Mouse (Mus musculus) layer of hippocampus, adult 2 months (tissue): ENCODE results near the gene Olfr1436. TPM values are rescaled to one million over a fixed set of nuclear protein-coding genes. Genes with fewer than 3 reads are reported as not detected.
"Not testable (repeated sequence)": the region's sequence is repeated elsewhere in the genome, so short reads cannot be mapped to it uniquely, and the experiment has no call there.

ENCODE experiments used
- DNase-seq, 2 experiments: peaks; one replicate each; pipeline ENCODE4 v3.0.0; 2022; ENCODE audit warnings: low spot score in 2 of 2
- H3K27ac ChIP-seq: fragments of 200-600 bp; 2 replicates; pipeline ENCODE4 v1.8.1; 2022
- H3K4me3 ChIP-seq: fragments of 200-600 bp; 2 replicates; pipeline ENCODE4 v1.8.1; 2022; ENCODE audit warnings: mild to moderate bottlenecking
- CTCF ChIP-seq: fragments of 200-600 bp; conservative IDR thresholded peaks from 2 replicates; pipeline ENCODE4 v1.8.1; 2022; ENCODE audit warnings: antibody characterized with exemption, mild to moderate bottlenecking, moderate library complexity
- long read RNA-seq, 2 experiments: library from polyadenylated mRNA; stranded (forward); transcript quantifications; one replicate each; pipeline ENCODE4 v2.0.0; 2021; ENCODE audit warnings: borderline mapping rate in 2 of 2
- total RNA-seq, 2 experiments: library from RNA; stranded (reverse); gene quantifications; 2 replicates each; pipeline ENCODE4 v1.2.3; 2021

Gene Olfr1436
- not detected for total RNA-seq
- long read RNA-seq, experiment 1, result 0 reads
- long read RNA-seq, experiment 2, result 0 reads

- H3K27ac ChIP-seq, DNase-seq, H3K4me3 ChIP-seq: not testable (repeated sequence)
Measured at GRCm38 (mm10) chr19:12299030-12299429, at the start of gene Olfr1436. TSS of gene Olfr1436 (minus strand) at chr19:12299130.

DNA sequence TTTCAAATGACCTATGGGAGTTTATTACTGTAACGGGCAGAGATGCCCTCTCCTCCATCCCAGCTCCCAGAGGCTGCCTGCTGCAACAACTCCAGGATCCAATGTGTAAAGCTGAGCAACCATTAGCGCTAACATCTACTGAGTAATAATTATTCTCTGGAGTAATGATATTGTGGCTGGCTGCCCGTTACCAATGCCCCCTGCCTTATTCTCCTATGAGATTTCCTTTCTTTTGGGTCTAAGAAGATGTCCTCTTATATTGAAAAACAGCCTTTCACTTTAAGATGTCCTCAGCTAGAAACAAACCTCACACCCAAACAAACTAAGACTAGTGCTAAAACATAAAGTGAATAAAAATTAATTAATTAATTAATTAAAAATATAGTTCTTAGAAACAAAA, 36.9 kb upstream of the Olfr1436 start, which contains the start of gene Olfr1438-ps1:
TSS of gene Olfr1438-ps1 (minus strand) at position 101 of the 400 bp plus-strand sequence.
- TF ChIP-seq CTCF, result no peak
- Histone ChIP-seq H3K27ac (no peak within 1 kb of the TSS), H3K4me3 (no peak within 1 kb of the TSS)
- no peak for DNase-seq

- DNase-seq, result no peak
- no peak for TF ChIP-seq CTCF
- H3K27ac ChIP-seq, result no peak within 1 kb of the TSS
- H3K4me3 ChIP-seq, result no peak within 1 kb of the TSS
Measured at GRCm38 (mm10) chr19:12325001-12325400, 26.1 kb upstream of the Olfr1436 start, which contains the start of gene Olfr1437. TSS of gene Olfr1437 (minus strand) at chr19:12325101.

DNA sequence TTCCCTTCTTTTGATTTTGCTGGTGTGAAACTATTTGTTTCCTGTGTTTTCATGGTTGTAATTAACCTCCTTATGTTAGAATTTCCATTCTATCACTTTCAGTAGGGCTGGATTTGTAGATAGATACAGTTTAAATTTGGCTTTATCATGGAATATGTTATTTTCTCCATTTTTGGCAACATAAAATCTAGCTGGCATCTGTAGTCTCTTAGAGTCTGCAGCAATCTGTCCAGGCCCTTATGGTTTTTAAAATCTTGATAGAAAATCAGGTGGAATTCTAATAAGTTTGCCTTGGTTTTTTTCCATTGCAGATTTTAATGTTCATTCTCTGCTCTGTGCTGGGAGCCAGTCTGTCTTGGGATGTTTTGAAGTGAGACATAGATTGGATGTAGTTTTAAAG, 6.0 kb downstream of the Olfr1436 start:
- H3K4me3 ChIP-seq, result no peak overlapping the region
- DNase-seq, result peak; percentile 17 to 60
- peak overlapping the region; percentile 39; the same call in 1 of the 2 replicates for H3K27ac ChIP-seq
- no peak for TF ChIP-seq CTCF

DNA sequence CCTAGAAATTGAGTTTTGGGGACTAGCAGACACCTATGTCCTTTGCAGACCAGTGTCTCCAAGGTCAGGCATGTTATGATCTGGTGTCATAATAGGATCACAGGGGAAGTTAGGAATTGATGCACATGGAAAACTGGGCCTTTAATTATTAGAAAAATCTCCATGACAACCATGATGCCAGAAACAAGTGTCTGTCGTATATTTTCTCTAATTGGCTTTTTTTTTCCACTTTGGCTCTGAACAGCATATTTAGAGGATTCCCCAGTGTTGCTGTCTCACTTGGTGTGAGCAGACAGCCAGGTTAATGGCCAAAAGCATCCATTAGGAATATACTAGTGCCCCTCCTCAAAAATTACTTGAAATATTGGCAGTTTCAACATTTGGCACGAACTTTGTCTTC, 19.4 kb downstream of the Olfr1436 start, which contains the start of gene Olfr1434:
TSS of gene Olfr1434 (plus strand) at position 301 of the 400 bp plus-strand sequence.
- Histone ChIP-seq H3K27ac (no peak within 1 kb of the TSS), H3K4me3 (no peak within 1 kb of the TSS)
- no peak for TF ChIP-seq CTCF
- DNase-seq, result no peak

DNA sequence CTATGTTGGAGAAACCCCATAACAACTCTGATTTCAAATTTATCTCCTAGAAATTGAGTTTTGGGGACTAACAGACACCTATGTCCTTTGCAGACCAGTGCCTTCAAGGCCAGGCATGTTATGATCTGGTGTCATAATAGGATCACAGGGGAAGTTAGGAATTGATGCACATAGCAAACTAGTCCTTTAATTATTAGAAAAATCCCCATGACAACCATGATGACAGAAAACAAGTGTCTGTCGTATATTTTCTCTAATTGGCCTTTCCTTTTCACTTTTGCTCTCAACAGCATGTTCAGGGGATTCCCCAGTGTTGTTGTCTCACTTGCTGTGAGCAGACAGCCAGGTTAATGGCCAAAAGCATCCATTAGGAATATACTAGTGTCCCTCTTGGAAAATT, 38.2 kb downstream of the Olfr1436 start, which contains the start of gene Olfr235:
TSS of gene Olfr235 (plus strand) at position 301 of the 400 bp plus-strand sequence.
- no peak for DNase-seq
- no peak for TF ChIP-seq CTCF

More for the DNA sequence above, 38.2 kb downstream of the Olfr1436 start, which contains the start of gene Olfr235:
- H3K27ac ChIP-seq, result no peak within 1 kb of the TSS
- no peak within 1 kb of the TSS for H3K4me3 ChIP-seq

Other genes with a start within 250 kb of the Olfr1436 start
- not detected for gene Olfr1424, start 236.4 kb downstream of the Olfr1436 start, total RNA-seq
- not detected for gene Olfr1425, start 221.4 kb downstream of the Olfr1436 start, total RNA-seq
- gene Olfr1426, start 207.1 kb downstream of the Olfr1436 start, total RNA-seq, result not detected
- gene Olfr1427, start 195.8 kb downstream of the Olfr1436 start, total RNA-seq, result not detected
- gene Olfr1428, start 183.2 kb downstream of the Olfr1436 start, total RNA-seq, result not detected
- gene Olfr76, start 175.9 kb downstream of the Olfr1436 start, total RNA-seq, result not detected
- gene Olfr1555-ps1, start 129.0 kb downstream of the Olfr1436 start, total RNA-seq, result not detected
- not detected for gene Olfr1431, start 98.5 kb downstream of the Olfr1436 start, total RNA-seq
- not detected for gene Olfr1432, start 66.5 kb downstream of the Olfr1436 start, total RNA-seq
- gene Olfr262, start 57.5 kb downstream of the Olfr1436 start, total RNA-seq, result not detected
- not detected for gene Olfr235, start 38.1 kb downstream of the Olfr1436 start, total RNA-seq
- gene Olfr1434, start 19.3 kb downstream of the Olfr1436 start, total RNA-seq, result not detected
- gene Olfr1437, start 26.0 kb upstream of the Olfr1436 start, total RNA-seq, result not detected
- not detected for gene Olfr1438-ps1, start 36.8 kb upstream of the Olfr1436 start, total RNA-seq
- gene Olfr1440, start 88.1 kb upstream of the Olfr1436 start, total RNA-seq, result not detected
- gene Olfr1441, start 118.3 kb upstream of the Olfr1436 start, total RNA-seq, result not detected
- not detected for gene Pfpl, start 128.8 kb upstream of the Olfr1436 start, total RNA-seq
- gene Mpeg1, start 161.6 kb upstream of the Olfr1436 start, total RNA-seq, result 1 to 10 TPM; 5.4 to 6.6 TPM
- 10 to 100 TPM; 32.5 to 35.9 TPM for gene Dtx4, start 202.3 kb upstream of the Olfr1436 start, total RNA-seq
- 1 to 10 TPM; 1.5 to 2.0 TPM for gene Fam111a, start 246.6 kb upstream of the Olfr1436 start, total RNA-seq